Mouse (Mus musculus) forebrain, embryonic 16.5 days (tissue): Measurements from ENCODE around the gene Gm13539. TPM values are rescaled to one million over a fixed set of nuclear protein-coding genes. Genes with fewer than 3 reads are reported as not detected.

Source experiments
- ATAC-seq: fragments of 200-750 bp; cut with Nextera tagmentation; 2 replicates; pipeline ENCODE4 v1.8.0; 2017; ENCODE audit warnings: mild to moderate bottlenecking, moderate library complexity
- H3K27ac ChIP-seq: fragments of 300-500 bp; sonication (generic); 2 replicates; pipeline ENCODE4 v1.5.1; 2014; ENCODE audit warnings: low read length, control low read depth
- H3K27me3 ChIP-seq: fragments of 300-500 bp; sonication (generic); replicated peaks from 2 replicates; pipeline ENCODE4 v1.6.1; 2014; ENCODE audit warnings: low read length; ENCODE audit not compliant: control insufficient read depth, insufficient read depth
- H3K36me3 ChIP-seq: fragments of 300-500 bp; sonication (generic); 2 replicates; pipeline ENCODE4 v1.6.1; 2014; ENCODE audit not compliant: control insufficient read depth, insufficient read depth
- H3K4me1 ChIP-seq: fragments of 300-500 bp; sonication (generic); replicated peaks from 2 replicates; pipeline ENCODE4 v1.6.1; 2014; ENCODE audit warnings: low read length; ENCODE audit not compliant: control insufficient read depth, insufficient read depth
- H3K4me2 ChIP-seq: fragments of 300-500 bp; sonication (generic); 2 replicates; pipeline ENCODE4 v1.6.1; 2014; ENCODE audit warnings: mild to moderate bottlenecking, low read length, control low read depth
- H3K4me3 ChIP-seq: fragments of 300-500 bp; sonication (generic); replicated peaks from 2 replicates; pipeline ENCODE4 v1.5.1; 2014; ENCODE audit warnings: mild to moderate bottlenecking, low read length, control low read depth
- H3K9ac ChIP-seq: fragments of 300-500 bp; sonication (generic); replicated peaks from 2 replicates; pipeline ENCODE4 v1.6.1; 2014; ENCODE audit warnings: low read depth, low read length, control low read depth
- H3K9me3 ChIP-seq: fragments of 300-500 bp; sonication (generic); 2 replicates; pipeline ENCODE4 v1.6.1; 2016; ENCODE audit warnings: low read length; ENCODE audit not compliant: control insufficient read depth
- WGBS: fragments of 180-500 bp; shearing (Covaris S2); extraction: QIAGEN DNeasy Blood & Tissue Kit; methylation state at CpG from one replicate; pipeline ENCODE4 v1.1.7; 2014; 5-methylcytosine and 5-hydroxymethylcytosine counted together
- polyA plus RNA-seq: library from polyadenylated mRNA; unstranded; fragments of >200 nt; fragmentation: Nextera tagmentation; extraction: Ambion mirVana; gene quantifications from 2 replicates; pipeline ENCODE4 v1.2.1, GENCODE M21; 2015

Gm13539 gene
- polyA plus RNA-seq, 1 experiment from 2014 or later = not detected

DNA sequence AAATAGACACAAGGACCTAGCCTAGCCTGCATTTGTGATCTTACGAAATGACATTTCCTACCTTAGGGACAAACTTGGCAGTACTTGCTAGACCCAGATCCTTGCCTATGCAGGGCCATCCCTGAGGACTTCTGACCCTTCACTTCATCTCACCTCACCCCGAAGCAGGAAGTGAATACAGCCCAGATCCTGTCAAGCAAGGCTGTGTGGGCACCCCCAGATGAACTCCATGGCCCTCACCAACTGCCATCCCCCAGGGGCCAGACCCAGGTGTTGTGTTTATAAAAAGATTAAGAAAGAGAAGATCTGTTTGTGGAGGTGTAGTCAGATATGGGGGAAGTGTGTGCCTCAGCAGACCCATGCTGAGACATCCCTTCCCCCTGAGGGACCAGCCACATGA lies 7.4 kb upstream of the Gm13539 start:
- Histone ChIP-seq H3K9me3 (no peaks in the 10 kb centered on the region), H3K27ac (no peak overlapping the region), H3K4me1 (no peaks in the 10 kb centered on the region), H3K27me3 (no peaks in the 10 kb centered on the region), H3K4me3 (no peak overlapping the region), H3K9ac (no peak overlapping the region), H3K4me2 (no peak overlapping the region), H3K36me3 (no peaks in the 10 kb centered on the region)
- no peak for ATAC-seq
- 73% methylated on average over 2 of the region's 2 CpGs for WGBS

DNA sequence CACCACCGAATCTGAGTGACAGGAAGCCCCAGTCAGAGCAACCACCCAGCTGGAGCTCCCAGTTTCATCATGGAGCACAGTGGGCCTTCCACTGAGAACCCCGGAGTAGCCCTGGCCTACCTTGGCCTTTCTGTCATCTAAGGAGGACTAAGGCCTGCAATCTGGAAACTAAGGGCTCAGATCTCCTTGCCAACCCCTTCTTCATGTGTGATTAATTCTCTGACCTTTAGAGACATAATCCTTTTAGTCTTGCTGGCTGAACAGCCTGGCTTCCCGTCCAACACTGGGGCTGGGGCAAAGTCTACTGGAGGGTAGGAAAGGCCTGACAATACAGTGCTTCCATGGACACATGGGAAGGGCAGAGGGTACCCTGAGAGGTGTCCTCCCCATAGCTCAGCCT lies 6.1 kb upstream of the Gm13539 start:
- no peaks in the 10 kb centered on the region for H3K9me3 ChIP-seq
- no peak overlapping the region for H3K4me2 ChIP-seq
- H3K27ac ChIP-seq = no peak overlapping the region
- no peak for ATAC-seq
- no peaks in the 10 kb centered on the region for H3K27me3 ChIP-seq
- WGBS = 66% methylated on average over 3 of the region's 3 CpGs
- H3K4me1 ChIP-seq = no peaks in the 10 kb centered on the region
- H3K36me3 ChIP-seq = no peaks in the 10 kb centered on the region
- no peak overlapping the region for H3K9ac ChIP-seq
- H3K4me3 ChIP-seq = no peak overlapping the region

GRCm38 (mm10) chr2:25776717-25777116 lies 5.3 kb upstream of the Gm13539 start, which contains the start of gene Lcn11:
Lcn11 (plus strand) TSS chr2:25777017.
- Histone ChIP-seq H3K27ac (no peak within 1 kb of the TSS), H3K4me1 (no peaks in the 10 kb centered on the region)
- 96% methylated on average over 1 of the region's 1 CpGs for WGBS

GRCm38 (mm10) chr2:25779076-25779475 lies 3.0 kb upstream of the Gm13539 start:
- H3K4me3 ChIP-seq = no peak overlapping the region
- ATAC-seq = no peak
- H3K27me3 ChIP-seq = no peaks in the 10 kb centered on the region
- H3K36me3 ChIP-seq = no peaks in the 10 kb centered on the region
- H3K27ac ChIP-seq = no peak overlapping the region
- H3K9ac ChIP-seq = no peak overlapping the region
- 91% methylated on average over 9 of the region's 9 CpGs for WGBS
- H3K4me2 ChIP-seq = no peak overlapping the region
- H3K4me1 ChIP-seq = no peaks in the 10 kb centered on the region
- no peaks in the 10 kb centered on the region for H3K9me3 ChIP-seq

More at GRCm38 (mm10) chr2:25776717-25777116, 5.3 kb upstream of the Gm13539 start, which contains the start of gene Lcn11:
- Histone ChIP-seq H3K27me3 (no peaks in the 10 kb centered on the region), H3K4me2 (no peak within 1 kb of the TSS), H3K9ac (no peak within 1 kb of the TSS), H3K36me3 (no peaks in the 10 kb centered on the region), H3K4me3 (no peak within 1 kb of the TSS), H3K9me3 (no peaks in the 10 kb centered on the region)
- no peak for ATAC-seq

DNA sequence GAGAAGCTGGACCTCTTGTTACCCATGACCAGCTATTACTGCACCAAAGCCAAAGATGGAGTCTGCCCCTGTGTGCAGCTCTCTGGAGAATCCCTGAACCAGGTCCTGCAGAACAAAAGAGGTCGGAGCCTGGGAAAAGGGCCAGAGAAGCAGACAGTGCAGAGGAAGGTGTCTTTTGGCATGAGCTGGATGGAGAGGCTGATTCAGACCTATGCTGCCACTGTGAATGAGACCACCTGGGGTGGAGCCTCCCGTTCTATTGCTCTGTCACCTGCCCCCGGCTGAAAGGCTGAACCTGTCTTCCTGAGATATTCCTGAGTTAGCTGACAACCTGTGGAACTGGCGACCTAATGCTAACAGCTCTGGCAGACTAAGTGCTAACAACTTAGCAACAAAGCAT lies 1.1 kb upstream of the Gm13539 start:
- Histone ChIP-seq H3K9me3 (no peaks in the 10 kb centered on the region), H3K4me2 (no peak overlapping the region), H3K4me1 (no peaks in the 10 kb centered on the region), H3K36me3 (no peaks in the 10 kb centered on the region), H3K27me3 (no peaks in the 10 kb centered on the region), H3K4me3 (no peak overlapping the region), H3K27ac (no peak overlapping the region), H3K9ac (no peak overlapping the region)
- 68% methylated on average over 4 of the region's 4 CpGs for WGBS
- no peak for ATAC-seq

DNA sequence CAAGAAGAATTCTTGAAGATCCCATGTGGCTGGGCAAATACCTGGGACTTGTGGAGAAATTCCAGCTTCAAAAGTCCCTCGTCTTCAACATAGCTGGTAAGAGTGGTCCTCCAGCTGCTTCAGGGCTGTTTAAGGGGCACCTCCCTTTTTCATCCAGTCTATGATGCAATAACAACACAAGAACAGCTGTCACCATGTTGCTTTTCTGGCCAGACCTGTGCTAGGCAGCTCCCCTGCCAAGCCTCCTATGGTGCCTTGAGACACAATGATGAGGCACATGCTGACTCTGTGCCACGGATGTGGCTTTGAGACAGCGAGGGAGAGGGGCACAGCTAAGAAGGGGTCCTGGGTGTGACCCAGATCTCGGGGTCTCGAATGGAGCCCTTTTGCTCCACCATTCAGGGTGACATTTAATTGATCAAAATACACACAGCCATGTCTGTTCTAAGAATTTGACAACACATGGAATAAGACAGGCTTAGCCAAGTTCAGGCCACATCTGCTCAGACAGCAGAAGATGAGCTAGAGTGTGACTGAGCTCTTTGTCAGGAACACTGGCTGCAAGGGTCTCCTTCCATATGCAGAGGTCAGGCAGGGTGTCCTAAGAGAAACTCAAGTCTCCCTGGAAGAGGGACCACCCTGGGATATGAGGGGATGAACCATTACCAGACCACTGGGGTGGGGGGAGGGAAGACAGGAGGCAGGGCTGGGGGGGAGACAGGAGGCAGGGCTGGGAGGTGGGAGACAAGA lies 3.7 kb downstream of the Gm13539 start:
- H3K27me3 ChIP-seq = no peaks in the 10 kb centered on the region
- 73% methylated on average over 5 of the region's 5 CpGs for WGBS
- no peak overlapping the region for H3K4me2 ChIP-seq
- H3K27ac ChIP-seq = no peak overlapping the region
- ATAC-seq = no peak
- H3K36me3 ChIP-seq = no peaks in the 10 kb centered on the region
- H3K9me3 ChIP-seq = no peaks in the 10 kb centered on the region
- H3K4me1 ChIP-seq = no peaks in the 10 kb centered on the region
- no peak overlapping the region for H3K4me3 ChIP-seq
- no peak overlapping the region for H3K9ac ChIP-seq

GRCm38 (mm10) chr2:25789092-25789491 lies 7.0 kb downstream of the Gm13539 start:
- ATAC-seq = no peak
- Histone ChIP-seq H3K36me3 (no peaks in the 10 kb centered on the region), H3K27ac (no peak overlapping the region), H3K9ac (no peak overlapping the region), H3K27me3 (no peaks in the 10 kb centered on the region), H3K4me3 (no peak overlapping the region), H3K4me2 (no peak overlapping the region), H3K4me1 (no peaks in the 10 kb centered on the region), H3K9me3 (no peaks in the 10 kb centered on the region)
- 89% methylated on average over 3 of the region's 3 CpGs for WGBS

DNA sequence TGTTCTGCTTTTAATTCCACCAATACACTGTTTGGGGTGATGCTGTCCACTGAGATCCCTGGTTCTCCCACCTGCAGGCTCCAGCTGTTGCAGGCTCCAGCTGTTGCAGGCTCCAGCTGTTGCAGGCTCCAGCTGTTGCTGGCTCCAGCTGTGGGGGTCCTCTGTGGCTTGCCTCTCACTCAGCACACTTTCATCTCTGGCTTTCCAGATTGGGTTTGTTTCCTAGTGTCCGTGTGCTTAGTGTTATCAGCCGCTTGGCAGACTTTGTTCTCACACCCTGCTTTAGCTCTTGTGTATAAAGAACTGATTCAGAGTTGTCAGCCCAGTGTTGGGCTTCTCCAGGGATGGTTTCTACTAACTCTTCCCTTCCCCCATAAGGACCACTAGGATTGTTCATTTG lies 15.6 kb downstream of the Gm13539 start:
- Histone ChIP-seq H3K9me3 (no peaks in the 10 kb centered on the region), H3K36me3 (no peaks in the 10 kb centered on the region), H3K9ac (no peak overlapping the region), H3K27ac (no peak overlapping the region), H3K4me1 (no peaks in the 10 kb centered on the region), H3K27me3 (no peaks in the 10 kb centered on the region), H3K4me2 (no peak overlapping the region), H3K4me3 (no peak overlapping the region)
- 42% methylated on average over 2 of the region's 2 CpGs for WGBS
- ATAC-seq = no peak

- ATAC-seq = no peak
- Histone ChIP-seq H3K9me3 (no peaks in the 10 kb centered on the region), H3K27ac (no peak overlapping the region), H3K27me3 (no peaks in the 10 kb centered on the region), H3K9ac (no peak overlapping the region), H3K4me2 (no peak overlapping the region), H3K4me3 (no peak overlapping the region), H3K36me3 (no peaks in the 10 kb centered on the region), H3K4me1 (no peaks in the 10 kb centered on the region)
- 47% methylated on average over 5 of the region's 5 CpGs for WGBS
These were observed 16.0 kb downstream of the Gm13539 start for GRCm38 (mm10) chr2:25798065-25798464.

- WGBS = 72% methylated on average over 2 of the region's 2 CpGs
- Histone ChIP-seq H3K4me1 (no peaks in the 10 kb centered on the region), H3K4me3 (no peak overlapping the region), H3K27me3 (no peaks in the 10 kb centered on the region), H3K36me3 (no peaks in the 10 kb centered on the region), H3K4me2 (no peak overlapping the region), H3K9ac (no peak overlapping the region), H3K27ac (no peak overlapping the region), H3K9me3 (no peaks in the 10 kb centered on the region)
- ATAC-seq = no peak
These were observed 29.7 kb downstream of the Gm13539 start for GRCm38 (mm10) chr2:25811711-25812110.
